29 mouse cellular contexts compared by ENCODE assay signal in the genomic region with DNA sequence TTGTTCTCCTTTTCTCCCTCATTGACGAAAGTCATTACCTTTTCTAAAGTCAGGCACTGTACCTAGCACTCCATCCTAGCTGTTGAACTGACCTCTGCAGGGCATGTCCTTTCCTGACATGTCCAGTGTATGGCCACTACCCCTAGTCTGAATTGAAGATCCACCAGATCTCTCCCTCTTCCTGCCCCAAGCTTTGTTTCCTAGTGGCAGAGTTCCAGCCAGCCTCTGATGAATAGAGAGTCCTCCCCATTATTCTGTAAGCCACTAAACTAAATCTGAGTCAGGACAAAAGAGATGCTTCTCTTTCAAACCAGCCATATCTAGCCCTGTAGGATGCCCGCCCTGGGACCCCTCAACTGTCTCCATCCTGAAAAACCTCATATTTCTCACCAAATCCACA.
DNase-seq lines count a peak whose midpoint lies in the region; ATAC-seq lines count a peak whose summit lies in the region.
"Had no signal": no experiment of that assay in that cellular context is flagged by ENCODE, and none has a peak within 500 bp of the region (broad histone marks: within the 10 kb centered on the region; RNA-seq: fewer than 3 reads in every experiment).

No protein-coding gene starts in this region.

- no peak for ATAC-seq in kidney, embryonic 15.5 days (replicated peaks; ENCODE audit: low FRiP score)
- ATAC-seq: activated CD4-positive, CD25-positive, alpha-beta regulatory T cell, adult 4 months; CD4-positive, CD25-positive, alpha-beta regulatory T cell, adult 4 months; forebrain, embryonic 13.5 days; forebrain, embryonic 16.5 days; hindbrain, postnatal 0 days; inflammation-experienced regulatory T-cells, adult 6 months had no signal

- no peaks in the 10 kb centered on the region for H3K36me3 ChIP-seq in kidney, embryonic 15.5 days
- H3K36me3 ChIP-seq: embryonic facial prominence, embryonic 10.5 days; embryonic facial prominence, embryonic 13.5 days; forebrain, embryonic 10.5 days; hindbrain, embryonic 10.5 days had no signal

- no peaks in the 10 kb centered on the region for H3K9me3 ChIP-seq in kidney, embryonic 15.5 days (replicated peaks)
- H3K9me3 ChIP-seq: embryonic facial prominence, embryonic 10.5 days; embryonic facial prominence, embryonic 13.5 days; forebrain, embryonic 10.5 days; forebrain, embryonic 13.5 days; hindbrain, embryonic 10.5 days had no signal

- H3K4me3 ChIP-seq in kidney, embryonic 15.5 days (replicated peaks): no peak overlapping the region
- H3K4me3 ChIP-seq: embryonic facial prominence, embryonic 10.5 days; embryonic facial prominence, embryonic 13.5 days; forebrain, embryonic 10.5 days; forebrain, embryonic 13.5 days; hindbrain, embryonic 10.5 days had no signal

- H3K27ac ChIP-seq in kidney, embryonic 15.5 days: no peak overlapping the region
- H3K27ac ChIP-seq: embryonic facial prominence, embryonic 10.5 days; embryonic facial prominence, embryonic 13.5 days; forebrain, embryonic 10.5 days; forebrain, embryonic 13.5 days; hindbrain, embryonic 10.5 days; hindbrain, embryonic 14.5 days; hindbrain, postnatal 0 days had no signal

- WGBS in kidney, embryonic 15.5 days: 80% methylated on average over 2 of the region's 2 CpGs

- no peaks in the 10 kb centered on the region for H3K27me3 ChIP-seq in kidney, embryonic 15.5 days
- H3K27me3 ChIP-seq: forebrain, embryonic 13.5 days had no signal

- H3K4me2 ChIP-seq in kidney, embryonic 15.5 days: no peak overlapping the region
- H3K4me2 ChIP-seq: embryonic facial prominence, embryonic 13.5 days; forebrain, embryonic 13.5 days; heart, embryonic 11.5 days; hindbrain, embryonic 14.5 days had no signal

- H3K9ac ChIP-seq in kidney, embryonic 15.5 days: no peak overlapping the region
- H3K9ac ChIP-seq: embryonic facial prominence, embryonic 13.5 days; forebrain, embryonic 13.5 days; hindbrain, embryonic 14.5 days had no signal

- H3K4me1 ChIP-seq in kidney, embryonic 15.5 days: no peaks in the 10 kb centered on the region
- H3K4me1 ChIP-seq: embryonic facial prominence, embryonic 10.5 days; embryonic facial prominence, embryonic 13.5 days; forebrain, embryonic 10.5 days; forebrain, embryonic 13.5 days; hindbrain, embryonic 10.5 days had no signal

- peak; percentile 16 for DNase-seq in kidney, postnatal 10 days
- DNase-seq in layer of hippocampus, adult 9-11 months: peak; percentile 7
- DNase-seq in layer of hippocampus, postnatal 10 days (ENCODE audit: low spot score in 2 of 2): no peak
- DNase-seq in Muller cell, postnatal 12 days (ENCODE audit: inconsistent ontology term): peak; percentile 25
- DNase-seq in telencephalon, adult 2 months (ENCODE audit: low read depth, low spot score): peak; percentile 19
- DNase-seq in lung, postnatal 14 days: no peak
- DNase-seq: adrenal gland, adult 8-10 months; adrenal gland, postnatal 25 days; cerebellum, adult 11 months; cerebellum, adult 2 months; cerebellum, postnatal 10 days; cerebellum, postnatal 36 days; embryo, embryonic 11 days; gastrocnemius, postnatal 10 days; gastrocnemius, postnatal 36 days; heart, postnatal 36 days had no signal

Comparison
In these comparisons a context has a peak if more than half of its experiments do, and no peak if none do; other contexts are left out.
1. DNase-seq: peak in kidney, postnatal 10 days (single experiment), layer of hippocampus, adult 9-11 months (single experiment), Muller cell, postnatal 12 days (single experiment) and telencephalon, adult 2 months (single experiment); none in layer of hippocampus, postnatal 10 days (0 of 2) and lung, postnatal 14 days (single experiment).